ENCODE assay signal across 15 mouse cellular contexts in the genomic region with DNA sequence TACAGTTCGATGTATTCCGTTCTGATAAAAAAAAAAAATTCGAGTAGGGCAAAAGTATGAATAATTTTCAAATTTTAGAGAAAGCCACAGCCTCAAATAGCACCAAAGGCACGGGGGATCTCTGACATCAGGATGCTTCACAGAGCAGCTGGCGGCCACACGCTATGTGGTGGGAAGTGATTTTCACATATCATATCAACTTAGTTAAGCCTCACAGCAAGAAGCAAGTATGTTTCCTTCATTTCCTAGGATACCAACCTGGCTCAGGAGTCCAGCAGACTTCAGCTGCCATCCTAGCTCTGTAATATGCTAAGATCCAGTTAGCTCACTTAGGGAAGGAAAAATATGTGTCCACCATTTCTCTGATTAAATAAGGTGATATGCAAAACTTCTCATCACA.
DNase-seq lines count a peak whose midpoint lies in the region; TF ChIP-seq lines count a peak whose summit lies in the region.
"Had no signal": no experiment of that assay in that cellular context is flagged by ENCODE, and none has a peak within 500 bp of the region (broad histone marks: within the 10 kb centered on the region; RNA-seq: fewer than 3 reads in every experiment).

No protein-coding gene starts in this region.

- no peak overlapping the region for H3K4me3 ChIP-seq in left cerebral cortex, adult 2 months
- H3K4me3 ChIP-seq: embryonic facial prominence, embryonic 13.5 days; forebrain, embryonic 13.5 days; heart, embryonic 10.5 days; liver, embryonic 12.5 days; stomach, embryonic 15.5 days had no signal

- H3K27ac ChIP-seq in left cerebral cortex, adult 2 months = peak overlapping the region; percentile 2; the same call in 1 of the 2 replicates
- H3K27ac ChIP-seq: embryonic facial prominence, embryonic 13.5 days; forebrain, embryonic 13.5 days; heart, embryonic 10.5 days; liver, embryonic 12.5 days; stomach, embryonic 15.5 days had no signal

- DNase-seq in cerebellum, postnatal 10 days = peak; percentile 17 to 18
- no peak for DNase-seq in cerebellum, adult 9-10 months
- DNase-seq in brain, adult 2 months (ENCODE audit: low read depth, low spot score) = peak; percentile 78
- DNase-seq in left cerebral cortex, adult 2 months (ENCODE audit: extremely low spot score in 1 of 2, low spot score in 2 of 2) = peak; percentile 35 to 50
- peak; percentile 80 for DNase-seq in right cerebral cortex, adult 18-20 months
- DNase-seq in spleen, postnatal 4 days (ENCODE audit: low spot score in 2 of 2) = no peak
- DNase-seq in adrenal gland, adult 8-10 months = no peak
- DNase-seq in adrenal gland, postnatal 36 days = no peak
- DNase-seq: gastrocnemius, postnatal 14 days; kidney, postnatal 25 days had no signal

- no peak for TF ChIP-seq CTCF in left cerebral cortex, adult 2 months (IDR thresholded peaks at IDR 0.05)

- intact Hi-C loops in left cerebral cortex, adult 2 months (cut with DNase I) = loop anchor here (2.0 to 10.0 kb wide), 2 partner anchors 63 to 373 kb away; no protein-coding TSS in a partner anchor

Comparison
In these comparisons a context has a peak if more than half of its experiments do, and no peak if none do; other contexts are left out.
1. DNase-seq: peak in cerebellum, postnatal 10 days (2 of 2), brain, adult 2 months (single experiment), left cerebral cortex, adult 2 months (2 of 2) and right cerebral cortex, adult 18-20 months (single experiment); none in cerebellum, adult 9-10 months (single experiment), spleen, postnatal 4 days (0 of 2), adrenal gland, adult 8-10 months (single experiment) and adrenal gland, postnatal 36 days (0 of 2).